8 mouse cellular contexts compared by ENCODE assay signal in the genomic region with DNA sequence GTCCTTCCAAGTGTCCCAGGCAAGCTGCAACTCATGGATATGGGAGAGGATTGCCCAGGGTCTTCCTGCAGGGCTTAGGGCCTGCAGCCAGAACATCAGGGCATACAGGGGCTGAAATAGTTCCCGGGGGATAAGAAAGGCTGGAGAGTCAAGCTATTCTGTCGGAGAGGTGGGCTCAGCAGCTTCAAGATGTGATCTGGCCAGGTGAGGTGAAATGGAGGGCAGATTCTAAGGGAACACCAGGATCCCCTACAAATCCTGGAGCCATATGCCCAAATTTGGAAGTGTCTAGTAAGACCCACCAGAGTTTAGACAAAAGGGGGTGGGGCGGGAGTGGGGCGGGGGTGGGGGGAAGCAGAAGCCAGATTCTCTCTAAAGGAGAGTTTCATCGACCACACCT. TPM values are rescaled to one million over a fixed set of nuclear protein-coding genes. Genes with fewer than 3 reads are reported as not detected.
DNase-seq lines count a peak whose midpoint lies in the region; ATAC-seq and TF ChIP-seq lines count a peak whose summit lies in the region.

No protein-coding gene starts in this region.

- peak overlapping the region; percentile 98 for H3K27ac ChIP-seq in lung, embryonic 15.5 days
- peak overlapping the region; percentile 70 for H3K27ac ChIP-seq in embryonic fibroblast, embryonic 13.5 days (ENCODE audit: insufficient read depth, low read length)
- H3K27ac ChIP-seq in limb, embryonic 10.5 days, result peak overlapping the region; percentile 79
- no peak overlapping the region for H3K27ac ChIP-seq in olfactory bulb, adult 2 months (ENCODE audit: insufficient read depth, low read depth, low read length)

- no peak for ATAC-seq in lung, embryonic 15.5 days (ENCODE audit: borderline replicate concordance, extremely low read depth, low FRiP score, low TSS enrichment)

- H3K4me1 ChIP-seq in lung, embryonic 15.5 days, result peaks cover 48% of the 10 kb centered on the region
- H3K4me1 ChIP-seq in embryonic fibroblast, embryonic 13.5 days (ENCODE audit: control insufficient read depth, insufficient read depth, low read length), result peaks cover 17% of the 10 kb centered on the region
- peaks cover 42% of the 10 kb centered on the region for H3K4me1 ChIP-seq in limb, embryonic 10.5 days
- H3K4me1 ChIP-seq in olfactory bulb, adult 2 months (ENCODE audit: control insufficient read depth, insufficient read depth, low read length), result peaks cover 27% of the 10 kb centered on the region

- TF ChIP-seq CTCF in embryonic fibroblast, embryonic 13.5 days (IDR thresholded peaks at IDR 0.05; ENCODE audit: borderline replicate concordance, insufficient read depth, low read length), result no peak
- TF ChIP-seq CTCF in olfactory bulb, adult 2 months (IDR thresholded peaks at IDR 0.05; ENCODE audit: insufficient read depth, low read depth, low read length), result no peak

- DNase-seq in lung, postnatal 36 days, result no peak
- no peak for DNase-seq in limb, embryonic 10.5 days (ENCODE audit: low spot score)
- no peak for DNase-seq in frontal cortex, postnatal 14 days (ENCODE audit: low spot score in 2 of 2)
- DNase-seq in cerebellum, adult 18-20 months, result no peak
- DNase-seq in gastrocnemius, adult 8-10 months (ENCODE audit: low spot score in 2 of 2), result no peak

- under 1% methylated on average over 5 of the region's 5 CpGs for WGBS in lung, embryonic 15.5 days
- WGBS in limb, embryonic 10.5 days, result 26% methylated on average over 5 of the region's 5 CpGs
- WGBS in olfactory bulb, adult 2 months, result 19% methylated on average over 5 of the region's 5 CpGs

- H3K27me3 ChIP-seq in lung, embryonic 15.5 days, result no peaks in the 10 kb centered on the region
- H3K27me3 ChIP-seq in limb, embryonic 10.5 days (ENCODE audit: low read depth, poor library complexity, severe bottlenecking), result peaks cover 22% of the 10 kb centered on the region

- H3K9me3 ChIP-seq in lung, embryonic 15.5 days, result no peaks in the 10 kb centered on the region
- H3K9me3 ChIP-seq in limb, embryonic 10.5 days (replicated peaks), result no peaks in the 10 kb centered on the region

- peak overlapping the region; percentile 83 for H3K4me2 ChIP-seq in lung, embryonic 15.5 days

- H3K36me3 ChIP-seq in lung, embryonic 15.5 days, result no peaks in the 10 kb centered on the region
- H3K36me3 ChIP-seq in limb, embryonic 10.5 days, result no peaks in the 10 kb centered on the region

- peak overlapping the region; percentile 60 for H3K9ac ChIP-seq in lung, embryonic 15.5 days

- TF ChIP-seq POLR2A in embryonic fibroblast, embryonic 13.5 days (IDR thresholded peaks at IDR 0.05; ENCODE audit: low read depth, low read length), result no peak
- TF ChIP-seq POLR2A in olfactory bulb, adult 2 months (IDR thresholded peaks at IDR 0.05; ENCODE audit: insufficient read depth, low read depth, low read length), result no peak

- peak overlapping the region; percentile 73 for H3K4me3 ChIP-seq in lung, embryonic 15.5 days
- H3K4me3 ChIP-seq in embryonic fibroblast, embryonic 13.5 days (ENCODE audit: insufficient read depth, low read length), result peak overlapping the region; percentile 84
- peak overlapping the region; percentile 63 for H3K4me3 ChIP-seq in limb, embryonic 10.5 days
- peak overlapping the region; percentile 57 for H3K4me3 ChIP-seq in olfactory bulb, adult 2 months (ENCODE audit: insufficient read depth, low read depth, low read length)

RNA-seq across cellular contexts. Expression of a gene that starts 1.0 kb away (rescaled TPM):
- polyA plus RNA-seq in lung, embryonic 15.5 days (2015; fragmentation: Nextera tagmentation; extraction: Ambion mirVana), result 422 and 428 TPM in 2 replicates
- polyA plus RNA-seq in embryonic fibroblast, embryonic 13.5 days (2011; ENCODE audit: insufficient read length, low read depth, missing spikeins), result 288 and 364 TPM in 2 replicates
- 53.5 and 69.1 TPM in 2 replicates for polyA plus RNA-seq in limb, embryonic 10.5 days (2016; fragmentation: Nextera tagmentation; extraction: Ambion mirVana)
- polyA plus RNA-seq in olfactory bulb, adult 2 months (2012; ENCODE audit: insufficient read depth, insufficient read length, low replicate concordance, missing spikeins), result not detected in 2 replicates
- total RNA-seq in gastrocnemius, adult 8-10 months (2022), result 100 to 1,000 TPM; 160 to 179 (median 170) TPM

RNA-seq across cellular contexts. Expression of a gene that starts 45.6 kb away (rescaled TPM):
- polyA plus RNA-seq in lung, embryonic 15.5 days (2015; fragmentation: Nextera tagmentation; extraction: Ambion mirVana), result 2.9 and 3.8 TPM in 2 replicates
- 0.43 and 0.61 TPM in 2 replicates for polyA plus RNA-seq in embryonic fibroblast, embryonic 13.5 days (2011; ENCODE audit: insufficient read length, low read depth, missing spikeins)
- 0.61 and 0.85 TPM in 2 replicates for polyA plus RNA-seq in limb, embryonic 10.5 days (2016; fragmentation: Nextera tagmentation; extraction: Ambion mirVana)
- not detected in 2 replicates for polyA plus RNA-seq in olfactory bulb, adult 2 months (2012; ENCODE audit: insufficient read depth, insufficient read length, low replicate concordance, missing spikeins)
- 1 to 10 TPM; 1.8 to 4.2 (median 3.3) TPM for total RNA-seq in gastrocnemius, adult 8-10 months (2022)
